Mouse (Mus musculus): Measurements from ENCODE around the gene Olfr288.

- TF ChIP-seq CTCF (IDR thresholded peaks at IDR 0.05; ENCODE audit: extremely low read depth, insufficient read depth, insufficient read length, insufficient replicate concordance) (no peak), POLR2A (IDR thresholded peaks at IDR 0.05; ENCODE audit: low read depth, low read length) (no peak)
Measured at GRCm38 (mm10) chr15:98155272-98155671, 40.1 kb downstream of the Olfr288 start.

All from spleen, adult 2 months (tissue).